Mouse (Mus musculus): Measurements from ENCODE around the gene Cd46.

DNA sequence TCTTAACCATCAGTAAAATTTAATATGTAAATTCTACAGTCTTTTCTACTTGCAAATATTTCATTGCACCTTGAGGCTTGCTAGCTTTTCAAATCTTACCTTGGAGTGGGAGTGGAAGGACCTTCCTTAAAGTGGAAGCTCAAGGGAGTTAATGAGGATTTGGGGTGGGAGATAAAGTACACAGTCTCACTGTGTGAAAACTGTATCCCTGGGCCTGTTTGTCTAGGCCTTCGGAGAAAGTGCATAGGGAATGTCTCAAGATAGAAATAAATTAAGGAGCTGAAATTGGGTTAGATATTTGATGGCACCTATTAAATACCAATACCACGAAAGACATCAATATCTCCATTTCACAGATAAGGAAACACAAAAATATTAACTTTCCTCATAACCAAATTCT is 38.4 kb upstream of the Cd46 start:
- TF ChIP-seq CTCF (IDR thresholded peaks at IDR 0.05 in 2 of 3, conservative IDR thresholded peaks at IDR 0.05 in 1 of 3; ENCODE audit: control insufficient read depth in 1 of 3, insufficient read depth in 1 of 3, low read depth in 2 of 3, low read length in 3 of 3, poor library complexity in 1 of 3, severe bottlenecking in 1 of 3) = no peak
- TF ChIP-seq ZC3H11A (IDR thresholded peaks at IDR 0.05; ENCODE audit: low read depth, low read length) = no peak
- TF ChIP-seq ZNF384 (IDR thresholded peaks at IDR 0.05; ENCODE audit: low read depth, low read length) = no peak
- no peak for TF ChIP-seq EP300 (IDR thresholded peaks at IDR 0.05; ENCODE audit: low read depth in 1 of 2, low read length in 2 of 2)
- 0 out of 2 replicates have a peak, but pooled peaks have one; percentile 24 for TF ChIP-seq GATA1 (IDR thresholded peaks at IDR 0.05; ENCODE audit: low read depth, low read length)
- TF ChIP-seq RCOR1 (IDR thresholded peaks at IDR 0.05; ENCODE audit: low read depth, low read length) = no peak
- TF ChIP-seq ELF1 (IDR thresholded peaks at IDR 0.05; ENCODE audit: low read depth, low read length) = no peak
- TF ChIP-seq SMC3 (IDR thresholded peaks at IDR 0.05; ENCODE audit: low read depth, low read length) = no peak
- no peak for TF ChIP-seq POLR2A (IDR thresholded peaks at IDR 0.05; ENCODE audit: control insufficient read depth in 1 of 2, insufficient read depth in 1 of 2, low read depth in 1 of 2, low read length in 2 of 2, poor library complexity in 1 of 2)
- TF ChIP-seq KAT2A (conservative IDR thresholded peaks at IDR 0.05; ENCODE audit: low read depth, low read length) = no peak
- no peak for TF ChIP-seq ZMIZ1 (IDR thresholded peaks at IDR 0.05; ENCODE audit: low read depth, low read length)
- no peak for TF ChIP-seq TAL1 (IDR thresholded peaks at IDR 0.05; ENCODE audit: low read length)
- no peak for TF ChIP-seq MXI1 (IDR thresholded peaks at IDR 0.05; ENCODE audit: low read depth, low read length)
- no peak for TF ChIP-seq USF1 (IDR thresholded peaks at IDR 0.05; ENCODE audit: low read depth, low read length)

All from MEL (cell line).